Mouse (Mus musculus) lung, postnatal 36 days (tissue): Measurements from ENCODE around the gene Clk2.
"Not testable (repeated sequence)": the region's sequence is repeated elsewhere in the genome, so short reads cannot be mapped to it uniquely, and the experiment has no call there.

Experiments
- DNase-seq: peaks from one replicate; pipeline ENCODE4 v3.0.0; 2022; ENCODE audit warnings: mixed read lengths

The Clk2 gene

DNA sequence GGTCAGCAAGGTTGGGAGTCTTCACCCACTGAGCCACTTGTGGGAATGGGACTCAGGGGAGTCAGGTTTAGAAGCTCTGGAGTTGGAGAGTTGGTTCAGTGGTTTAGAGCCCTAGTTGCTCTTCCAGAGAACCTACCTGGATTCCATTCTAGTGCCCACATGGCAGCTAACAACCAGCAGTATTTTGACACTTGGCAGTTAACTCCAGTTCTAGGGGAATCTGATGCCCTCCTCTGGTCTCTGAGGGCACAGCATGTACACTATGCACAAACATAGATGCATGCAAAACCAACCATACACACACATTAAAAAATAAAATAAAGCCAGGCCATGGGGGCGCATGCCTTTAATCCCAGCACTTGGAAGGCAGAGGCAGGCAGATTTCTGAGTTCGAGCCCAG lies 29.3 kb downstream of the Clk2 start:
- peak; percentile 58 for DNase-seq

DNA sequence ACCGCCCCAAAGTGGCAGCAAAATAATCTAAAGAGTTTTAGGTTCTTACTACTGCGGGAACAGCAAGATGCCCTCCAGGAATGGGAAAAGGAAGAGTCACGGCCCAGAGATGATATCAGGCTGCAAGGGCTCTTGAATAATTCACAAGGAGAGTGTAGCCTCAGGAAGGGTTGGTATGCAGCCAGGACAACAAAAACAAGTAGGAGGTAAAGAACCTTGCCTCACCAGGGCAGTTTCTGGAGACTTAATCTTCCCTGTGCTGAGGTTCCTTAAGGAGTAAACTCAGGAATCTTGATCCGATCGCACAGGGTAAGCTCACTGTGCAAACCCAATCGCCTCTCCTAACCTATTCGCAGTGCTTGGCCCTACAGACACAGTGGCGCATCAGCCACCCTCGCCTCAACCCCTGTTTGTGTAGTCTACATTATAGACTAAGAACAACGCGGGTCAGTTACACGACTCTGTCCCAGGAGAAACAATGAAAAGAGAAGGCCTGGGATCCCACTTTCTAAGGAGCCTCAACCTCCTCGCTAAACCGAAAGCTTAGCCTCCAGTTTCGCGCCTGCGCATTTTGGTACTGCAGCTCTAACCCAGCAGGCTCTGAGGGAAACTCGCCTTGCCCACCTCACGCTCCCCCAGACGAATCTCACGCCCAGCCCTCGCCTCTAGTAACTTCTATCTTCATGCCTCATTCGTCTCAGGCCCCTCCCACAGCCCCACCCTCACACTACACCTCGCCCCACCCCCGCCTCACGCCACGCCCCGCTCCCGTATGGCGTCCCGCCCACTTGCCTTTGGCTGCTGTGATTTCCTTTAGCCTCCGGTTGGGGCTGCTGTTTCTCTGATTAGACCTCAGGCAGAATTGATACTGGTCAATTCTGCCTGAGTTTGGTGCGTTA lies 31.6 kb downstream of the Clk2 start:
- peak; percentile 94 for DNase-seq

DNA sequence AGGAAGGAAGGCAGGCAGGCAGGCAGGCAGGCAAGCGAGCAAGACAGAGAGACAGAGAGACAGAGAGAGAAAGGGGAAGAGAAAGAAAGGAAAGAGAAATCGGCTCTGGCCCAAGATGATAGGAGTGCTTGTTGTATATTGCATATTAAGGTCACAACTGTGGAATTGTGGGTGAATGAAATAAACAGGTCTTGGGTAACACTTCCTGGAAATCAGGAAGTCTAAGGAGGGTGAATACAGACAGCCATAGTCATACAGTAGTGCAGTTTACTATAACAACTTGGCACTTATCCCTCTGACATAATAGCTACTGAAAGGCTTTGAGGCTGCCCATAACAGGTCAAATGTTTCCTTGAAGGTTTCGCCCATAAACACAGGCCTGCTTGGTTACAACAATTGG lies 35.2 kb downstream of the Clk2 start:
- no peak for DNase-seq

DNA sequence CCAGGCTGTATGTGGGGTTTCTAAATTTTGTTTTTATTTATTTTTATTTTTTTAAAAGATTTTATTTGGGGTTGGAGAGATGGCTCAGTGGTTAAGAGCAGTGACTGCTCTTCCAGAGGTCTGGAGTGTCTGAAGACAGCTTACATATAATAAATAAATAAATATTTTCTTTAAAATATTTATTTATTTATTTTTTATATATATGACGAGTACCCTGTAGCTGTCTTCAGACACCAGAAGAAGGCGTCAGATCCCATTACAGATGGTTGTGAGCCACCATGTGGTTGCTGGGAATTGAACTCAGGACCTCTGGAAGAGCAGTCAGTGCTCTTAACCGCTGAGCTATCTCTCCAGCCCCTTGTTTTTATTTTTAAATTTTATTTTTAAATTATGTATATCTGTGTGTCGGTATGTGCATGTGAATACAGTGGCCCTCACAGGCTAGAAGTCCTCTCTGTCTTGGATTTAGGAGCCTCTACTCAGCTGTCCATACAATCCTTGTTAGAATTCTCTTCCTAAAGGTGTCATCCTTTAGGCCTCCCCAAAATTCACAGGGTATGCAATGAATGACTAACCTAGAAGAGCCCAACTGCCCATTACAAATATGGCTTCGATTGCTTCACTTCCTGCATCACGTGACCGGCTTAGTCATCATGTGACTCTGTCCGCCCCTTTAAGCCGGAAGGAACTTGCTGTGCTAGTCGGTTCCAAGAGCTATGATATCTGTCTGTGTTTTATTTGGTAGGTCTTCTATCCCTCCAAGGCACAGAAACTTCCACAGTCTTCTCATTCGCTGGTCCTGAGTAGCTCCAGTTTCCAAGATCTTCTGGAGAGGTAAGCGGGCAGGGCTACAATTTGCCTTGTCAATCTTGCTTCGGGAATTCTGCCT lies 37.9 kb downstream of the Clk2 start, which contains the start of gene Gba:
TSS of gene Gba (plus strand) at position 676 of the 889 bp plus-strand sequence.
- peak; percentile 93 for DNase-seq

DNA sequence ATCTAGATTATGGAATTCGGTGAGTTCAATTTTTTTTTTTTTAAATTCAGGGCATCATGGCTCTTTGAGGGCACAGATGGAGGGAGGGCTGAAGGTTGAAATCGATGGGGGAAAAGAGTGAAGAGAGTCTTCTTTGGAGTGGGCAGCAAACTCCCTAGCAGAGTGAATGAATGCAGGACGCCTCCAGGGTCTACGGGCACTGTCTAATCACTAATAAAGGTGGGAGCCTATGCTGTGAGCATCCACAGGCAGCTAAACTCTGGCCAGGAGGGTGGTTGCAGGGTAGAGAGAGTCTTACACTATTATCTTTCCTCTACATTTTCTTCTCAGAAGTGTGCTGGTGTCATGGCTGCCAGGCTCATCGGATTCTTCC lies 38.5 kb downstream of the Clk2 start:
- no peak for DNase-seq

DNA sequence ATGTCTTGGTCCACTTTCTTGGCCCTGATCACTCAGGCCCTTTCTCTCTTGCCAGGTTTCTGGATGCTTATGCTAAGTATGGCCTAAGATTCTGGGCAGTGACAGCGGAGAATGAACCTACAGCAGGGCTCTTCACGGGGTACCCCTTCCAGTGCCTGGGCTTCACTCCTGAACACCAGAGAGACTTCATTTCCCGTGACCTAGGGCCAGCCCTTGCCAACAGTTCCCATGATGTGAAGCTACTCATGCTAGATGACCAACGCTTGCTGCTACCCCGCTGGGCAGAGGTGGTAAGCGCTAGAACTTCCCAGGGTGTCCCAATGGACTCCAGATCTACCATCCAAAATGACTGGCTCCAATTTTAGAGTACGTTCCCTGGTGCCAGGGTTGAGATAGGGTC lies 41.5 kb downstream of the Clk2 start:
- DNase-seq = no peak

DNA sequence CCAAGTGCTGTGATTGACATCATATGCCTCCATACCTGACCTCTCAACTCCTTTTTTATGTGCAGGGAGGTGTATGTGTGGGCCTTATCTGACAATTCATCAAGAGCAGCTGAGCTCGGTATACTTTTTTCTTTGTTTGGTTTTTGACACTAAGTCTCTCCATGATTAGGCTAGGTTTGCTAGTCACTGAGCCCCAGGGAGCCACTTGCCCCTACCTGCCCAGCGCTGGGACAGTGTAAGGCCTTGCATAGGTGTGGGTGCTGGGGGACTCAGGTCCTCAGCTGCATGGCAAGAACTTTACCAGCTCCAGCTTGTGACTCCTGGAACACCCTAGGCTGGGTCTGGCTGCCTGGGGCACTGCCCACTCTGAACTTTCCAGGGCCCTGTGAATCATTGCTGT lies 42.1 kb downstream of the Clk2 start:
- DNase-seq = no peak

DNA sequence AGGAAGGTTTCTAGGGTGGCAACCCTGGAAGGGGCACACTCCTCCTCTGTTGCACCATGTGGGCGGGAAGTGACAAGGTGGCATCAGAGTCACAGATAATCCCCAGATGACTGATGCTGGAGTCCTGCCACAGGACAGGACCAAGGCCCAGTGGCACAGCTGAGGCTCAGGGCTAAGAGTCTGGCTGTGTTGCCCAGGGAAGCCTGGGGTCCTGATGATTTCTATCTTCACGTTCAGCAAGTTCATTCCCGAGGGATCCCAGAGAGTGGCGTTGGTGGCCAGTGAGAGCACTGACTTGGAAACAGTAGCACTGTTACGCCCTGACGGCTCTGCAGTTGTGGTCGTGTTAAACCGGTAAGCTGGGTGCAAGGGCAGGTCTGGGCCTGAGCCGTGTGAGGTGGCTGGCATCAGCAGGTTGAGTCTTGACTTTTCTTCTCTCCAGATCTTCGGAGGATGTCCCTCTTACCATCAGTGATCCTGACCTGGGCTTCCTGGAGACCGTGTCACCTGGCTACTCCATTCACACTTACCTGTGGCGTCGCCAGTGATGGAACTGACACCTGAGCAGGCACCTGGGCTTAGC lies 43.6 kb downstream of the Clk2 start:
- no peak for DNase-seq

DNA sequence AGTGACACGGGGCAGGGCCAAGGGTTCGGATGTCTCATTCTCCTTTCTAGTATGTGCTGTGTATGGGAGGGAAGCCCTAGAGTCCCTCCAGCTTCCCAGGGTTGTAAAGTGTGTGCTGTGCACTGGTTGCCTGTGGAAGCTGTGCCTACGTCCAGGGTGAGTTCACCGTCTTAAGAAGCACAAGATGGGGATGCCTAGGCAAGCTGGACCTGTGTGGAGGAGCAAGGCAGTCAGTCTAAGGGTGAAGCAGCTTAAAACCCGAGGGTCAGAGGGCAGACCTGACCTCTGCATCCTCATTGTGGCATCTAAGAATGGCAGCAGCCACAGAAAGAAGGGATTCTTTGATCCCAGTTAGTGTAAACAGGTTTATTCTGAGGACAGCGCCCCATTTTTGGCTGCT lies 44.1 kb downstream of the Clk2 start:
- no peak for DNase-seq

DNA sequence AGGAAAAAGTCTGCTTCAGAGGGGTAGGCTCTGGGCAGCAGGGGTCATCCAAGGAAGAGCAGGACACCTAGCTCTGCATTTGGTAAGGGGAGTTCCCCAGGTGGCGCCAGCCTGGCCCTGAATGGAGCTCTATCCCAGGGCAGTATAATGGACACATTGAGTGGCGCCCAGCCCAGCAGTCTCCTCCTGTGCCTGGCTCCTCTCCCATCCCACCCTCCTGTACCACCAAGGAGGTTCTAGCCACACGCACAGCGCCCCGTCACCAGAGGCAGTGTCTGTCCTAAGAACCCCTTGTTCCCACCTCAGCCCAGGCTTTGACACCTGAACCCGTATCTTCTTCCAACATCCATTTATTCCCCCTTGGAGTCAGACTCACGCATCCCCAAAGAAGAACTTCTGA lies 45.1 kb downstream of the Clk2 start:
- no peak for DNase-seq

DNA sequence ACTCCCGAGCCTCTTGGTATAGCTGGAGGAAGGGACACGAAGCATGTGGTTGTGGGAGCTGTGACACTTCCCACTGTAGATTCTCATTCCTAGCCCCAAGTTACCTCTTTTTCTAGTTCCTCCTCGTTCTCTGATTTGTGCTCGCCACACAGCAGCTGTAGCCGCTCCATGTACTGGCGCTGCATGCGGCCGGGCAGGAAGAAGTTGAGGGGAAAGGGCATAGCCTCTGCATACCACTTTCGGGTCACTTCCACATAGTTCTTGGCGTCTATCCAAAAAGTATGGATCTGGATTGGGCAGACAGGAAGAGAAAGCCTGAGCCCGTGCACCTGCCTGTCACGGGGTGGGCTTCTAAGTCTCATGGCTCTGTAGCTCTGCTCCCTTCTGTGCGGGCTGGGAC lies 45.6 kb downstream of the Clk2 start:
- no peak for DNase-seq

DNA sequence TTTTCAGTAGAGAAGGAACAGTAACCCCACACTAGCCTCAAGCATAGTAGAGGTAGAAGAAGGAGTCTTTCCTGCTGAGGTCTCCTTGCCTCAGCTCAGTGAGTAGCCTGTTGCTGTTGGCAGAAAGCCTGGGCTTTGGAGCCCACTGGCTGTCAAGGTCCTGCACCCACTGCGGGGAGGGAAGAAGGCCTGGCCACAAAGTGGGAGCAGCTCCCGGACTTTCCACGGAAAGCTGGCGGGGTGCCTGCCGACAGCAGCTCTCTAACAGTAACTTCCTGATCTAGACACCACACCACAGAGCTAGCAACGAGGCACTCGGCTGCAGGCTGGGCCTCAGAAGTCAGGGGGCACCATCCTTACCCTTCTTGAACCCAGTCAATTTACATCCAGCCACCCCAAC lies 46.1 kb downstream of the Clk2 start:
- DNase-seq = no peak

DNA sequence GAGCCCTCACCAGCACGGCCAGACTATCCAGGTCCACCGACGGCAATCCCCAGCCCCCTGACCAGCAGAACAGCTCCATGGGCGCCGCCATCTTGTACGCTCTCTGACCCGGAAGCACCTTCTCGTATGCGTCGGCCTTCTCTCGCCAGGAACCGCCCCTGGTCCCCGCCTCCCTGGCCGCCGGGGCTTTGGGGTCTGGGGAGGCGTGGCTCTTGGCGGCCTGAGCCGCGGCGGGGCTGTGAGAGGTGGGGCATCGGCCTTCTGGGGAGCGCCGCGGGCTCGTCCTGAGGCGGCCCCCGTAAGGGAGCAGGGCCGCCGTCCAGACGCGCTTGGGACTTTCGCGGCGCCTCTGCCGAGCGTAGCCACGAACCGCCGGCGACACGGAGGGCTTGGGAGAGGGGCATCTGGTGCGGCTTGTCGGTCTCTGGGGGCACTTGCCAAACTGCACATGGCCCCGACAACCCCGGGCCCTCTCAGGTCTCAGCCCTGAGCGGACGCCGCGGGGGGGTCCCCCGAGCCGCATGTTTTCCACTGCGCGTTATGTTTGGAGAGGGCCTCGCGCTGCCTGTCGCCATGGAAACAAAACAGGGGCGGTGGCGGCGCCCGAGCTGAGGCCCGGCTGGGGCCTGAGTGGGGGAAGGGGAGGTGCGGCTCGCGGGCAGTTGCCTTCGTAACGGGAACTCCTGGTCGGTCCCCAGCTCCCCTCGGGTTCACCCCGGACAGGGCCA lies 49.4 kb downstream of the Clk2 start:
- peak; percentile 96 for DNase-seq

DNA sequence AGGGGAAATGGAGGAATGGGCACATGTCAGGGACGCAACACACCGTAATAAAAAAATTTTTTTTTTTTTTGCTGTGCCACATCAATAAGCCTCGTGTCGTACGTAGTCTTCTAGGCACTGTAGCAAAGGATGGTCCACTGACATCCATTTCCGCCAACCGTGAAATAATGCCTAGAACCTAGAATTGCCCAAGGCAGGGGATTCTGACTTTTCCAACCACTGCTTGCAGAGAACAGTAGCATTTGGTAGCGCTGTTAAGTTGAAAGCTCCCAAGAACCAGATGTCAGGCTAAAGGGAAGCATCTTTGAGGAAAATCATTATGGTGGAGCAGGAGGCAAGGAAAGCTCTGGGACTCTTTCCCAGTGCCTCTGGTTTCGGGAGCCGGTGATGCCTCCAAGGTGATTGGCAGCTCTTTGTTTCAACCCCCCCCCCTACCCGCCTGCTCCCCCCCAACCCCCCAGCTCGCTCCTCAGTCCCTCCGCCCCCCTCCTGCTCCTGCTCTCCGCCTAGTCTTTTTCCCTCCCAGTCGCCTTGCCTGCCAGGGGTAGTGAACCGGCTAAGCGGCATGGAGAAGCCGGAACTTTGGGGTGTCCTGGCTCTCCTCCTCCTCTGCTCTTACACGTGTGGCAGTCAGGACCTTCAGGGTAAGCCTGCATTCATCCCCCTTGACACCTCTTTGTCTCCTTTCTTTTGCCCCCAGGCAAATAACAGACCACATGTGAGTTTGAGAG lies 50.3 kb downstream of the Clk2 start, which contains the start of gene Thbs3:
TSS of gene Thbs3 (plus strand) at position 500 of the 731 bp plus-strand sequence.
- DNase-seq = no peak

DNA sequence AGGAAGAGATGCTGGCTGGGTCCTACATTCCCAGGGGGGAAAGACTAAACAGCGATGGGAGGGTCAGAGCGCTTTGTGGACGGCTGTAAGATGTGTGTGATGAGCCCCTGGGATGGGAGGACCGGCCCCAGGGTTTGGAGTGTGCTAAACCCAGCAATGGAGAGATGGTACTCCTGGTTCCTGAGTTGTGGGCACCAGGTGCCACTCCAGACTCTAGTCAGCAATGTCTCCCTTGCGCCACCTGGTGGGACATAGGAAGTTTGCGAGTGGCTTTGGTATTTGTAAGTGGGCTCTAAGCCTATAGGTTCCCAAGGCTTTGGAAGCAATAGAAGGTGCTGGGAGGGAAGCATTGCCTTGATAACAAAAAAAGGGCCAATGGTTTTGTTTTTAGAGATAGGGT lies 51.3 kb downstream of the Clk2 start:
- DNase-seq = peak; percentile 96

DNA sequence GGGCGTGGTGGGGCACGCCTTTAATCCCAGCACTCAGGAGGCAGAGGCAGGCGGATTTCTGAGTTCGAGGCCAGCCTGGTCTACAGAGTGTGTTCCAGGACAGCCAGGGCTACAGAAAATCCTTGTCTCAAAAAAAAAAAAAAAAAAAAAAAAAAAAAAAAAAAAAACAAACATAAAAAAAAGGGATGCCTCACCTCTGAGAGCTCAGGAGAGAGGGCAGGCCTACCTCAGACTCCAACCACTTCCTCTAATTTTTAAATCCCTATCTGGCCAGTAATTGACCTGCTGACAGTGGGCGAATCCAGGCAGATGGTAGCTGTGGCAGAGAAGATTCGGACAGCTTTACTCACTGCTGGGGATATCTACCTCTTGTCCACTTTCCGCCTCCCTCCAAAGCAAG lies 51.8 kb downstream of the Clk2 start:
- DNase-seq = not testable (repeated sequence)

DNA sequence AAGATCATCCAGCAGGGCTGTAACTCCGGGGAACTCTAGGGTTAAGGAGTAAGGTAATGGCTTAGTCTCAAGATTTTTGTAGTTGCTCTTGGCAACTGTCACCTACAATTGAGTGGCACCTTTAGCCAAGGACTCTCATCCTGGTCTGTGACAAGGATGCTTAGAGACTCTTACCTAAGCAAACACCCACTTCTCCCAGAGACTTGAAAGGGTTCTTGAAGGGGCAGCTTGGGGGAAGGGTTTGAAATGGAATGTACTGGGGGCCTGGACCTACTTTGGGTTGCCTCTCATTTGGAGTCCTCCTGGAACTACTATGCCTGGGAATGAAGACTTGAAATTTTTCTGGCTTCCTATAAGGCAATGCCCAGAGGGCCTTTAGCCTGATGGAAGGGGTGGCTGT lies 53.7 kb downstream of the Clk2 start:
- DNase-seq = peak; percentile 83

DNA sequence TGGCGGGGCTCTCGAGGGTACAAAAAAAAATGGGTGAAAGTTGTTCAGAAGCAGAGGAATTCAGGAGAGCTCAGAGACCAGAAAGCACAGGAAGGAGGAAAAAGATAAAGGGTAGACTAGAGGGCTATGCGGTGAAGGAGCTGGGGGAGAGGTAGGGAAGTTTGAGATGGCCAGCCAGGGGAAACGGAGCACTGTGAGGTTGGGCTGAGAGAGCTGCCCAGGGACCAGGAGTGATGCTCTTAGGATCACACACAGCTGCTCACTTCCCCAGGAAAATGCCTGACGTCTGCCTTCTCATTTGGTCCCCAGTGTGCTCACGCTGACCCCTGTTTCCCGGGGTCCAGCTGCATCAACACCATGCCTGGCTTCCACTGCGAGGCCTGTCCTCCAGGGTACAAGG lies 55.0 kb downstream of the Clk2 start:
- DNase-seq = no peak

DNA sequence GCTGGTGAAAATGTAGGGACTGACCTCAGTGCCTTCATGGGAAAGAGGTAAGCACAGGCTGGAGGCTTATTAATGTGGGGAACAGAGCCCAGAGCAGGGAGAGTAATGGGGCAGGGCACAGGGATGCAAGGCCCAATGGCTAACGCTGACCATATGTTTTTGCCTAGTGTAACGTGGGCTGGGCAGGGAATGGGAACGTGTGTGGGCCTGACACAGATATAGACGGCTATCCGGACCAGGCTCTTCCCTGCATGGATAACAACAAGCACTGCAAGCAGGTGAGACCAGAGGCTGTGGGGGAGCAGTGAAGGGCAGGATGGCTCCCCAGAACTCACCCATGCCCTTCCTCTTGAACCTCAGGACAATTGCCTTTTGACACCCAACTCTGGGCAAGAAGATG lies 56.6 kb downstream of the Clk2 start:
- no peak for DNase-seq

DNA sequence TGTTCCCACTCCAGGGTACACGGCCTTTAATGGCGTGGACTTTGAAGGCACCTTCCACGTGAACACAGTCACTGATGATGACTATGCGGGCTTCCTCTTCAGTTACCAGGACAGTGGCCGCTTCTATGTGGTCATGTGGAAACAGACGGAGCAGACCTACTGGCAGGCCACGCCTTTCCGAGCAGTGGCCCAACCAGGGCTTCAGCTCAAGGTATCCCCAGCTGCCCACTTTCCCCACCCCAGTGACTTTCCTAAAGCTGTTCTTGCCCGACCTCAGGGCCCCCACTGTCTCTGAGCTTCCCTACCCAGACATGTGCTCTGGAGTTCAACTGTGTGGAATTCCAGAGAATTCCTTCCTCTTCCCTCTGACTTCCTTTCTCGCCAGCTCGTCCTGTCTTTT lies 60.2 kb downstream of the Clk2 start:
- no peak for DNase-seq

DNA sequence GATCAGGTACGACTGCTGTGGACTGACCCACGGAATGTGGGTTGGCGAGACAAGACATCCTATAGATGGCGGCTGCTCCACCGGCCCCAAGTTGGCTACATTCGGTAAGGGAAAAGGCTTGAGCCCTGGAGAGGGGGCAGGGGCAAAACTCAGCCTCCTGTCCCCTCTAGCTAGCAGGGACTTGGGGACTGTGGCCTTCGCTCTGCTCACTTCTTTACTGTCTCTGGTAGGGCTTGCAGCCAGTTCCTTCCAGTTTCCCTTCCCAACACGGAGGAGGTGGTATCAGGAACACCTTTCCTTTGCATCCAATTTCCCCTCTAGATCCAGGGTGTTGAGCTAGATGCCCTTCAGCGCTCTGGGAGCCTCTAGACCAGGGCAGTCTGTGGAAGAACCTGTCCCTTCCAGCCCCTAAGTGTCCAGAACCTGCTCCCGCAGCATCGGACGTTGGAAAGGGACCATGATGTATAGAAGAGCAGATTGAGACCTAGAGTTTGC lies 60.8 kb downstream of the Clk2 start:
- no peak for DNase-seq

DNA sequence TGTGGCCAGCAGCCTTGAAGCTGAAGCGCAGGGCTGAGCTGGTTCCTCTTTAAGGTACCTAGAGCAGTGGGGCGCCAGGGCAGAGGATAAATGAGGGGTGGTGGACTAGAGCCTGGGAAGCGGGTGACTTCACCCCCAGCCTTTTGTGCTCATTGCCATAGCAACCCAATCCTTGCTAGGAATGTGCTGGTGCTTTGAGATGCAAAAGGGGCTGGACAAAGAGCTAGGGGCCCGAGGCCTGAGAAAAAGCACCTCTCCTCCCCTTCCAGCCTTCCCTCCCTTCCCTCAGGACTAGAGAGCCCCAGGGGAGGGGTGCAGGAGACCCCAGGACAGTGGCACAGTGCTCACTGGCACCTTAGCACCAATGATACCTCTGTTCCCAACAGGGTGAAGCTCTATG lies 61.3 kb downstream of the Clk2 start:
- no peak for DNase-seq
